Mouse (Mus musculus) ES-E14 (cell line): Measurements from ENCODE around the gene Eif4g3. TPM values are rescaled to one million over a fixed set of nuclear protein-coding genes. Genes with fewer than 3 reads are reported as not detected.
"Not testable (repeated sequence)": the region's sequence is repeated elsewhere in the genome, so short reads cannot be mapped to it uniquely, and the experiment has no call there.

Experiments used
- DNase-seq: peaks from one replicate; pipeline ENCODE4 v3.0.0-alpha.2; 2013; ENCODE audit warnings: low read depth, low spot score
- H3K27ac ChIP-seq: 2 replicates; pipeline ENCODE4 v1.5.1; 2012; ENCODE audit warnings: low read depth, mild to moderate bottlenecking, low read length, moderate library complexity, mixed read lengths; ENCODE audit not compliant: poor library complexity, insufficient read depth, severe bottlenecking
- H3K36me3 ChIP-seq: 2 replicates; pipeline ENCODE4 v1.6.1; 2012; ENCODE audit warnings: mild to moderate bottlenecking, low read length, moderate library complexity, mixed read lengths; ENCODE audit not compliant: control insufficient read depth, poor library complexity, insufficient read depth, severe bottlenecking
- H3K4me1 ChIP-seq, 2 experiments: fragments of 150-350 bp in 1 of 2; sonication (generic) in 1 of 2; 2 replicates each; pipeline ENCODE4 v1.6.1; 2012; ENCODE audit warnings: low read length in 2 of 2, mild to moderate bottlenecking in 1 of 2, mixed read lengths in 1 of 2; ENCODE audit not compliant: control insufficient read depth in 2 of 2, insufficient read depth in 2 of 2, poor library complexity in 1 of 2
- H3K4me3 ChIP-seq, 2 experiments: fragments of 150-350 bp in 1 of 2; sonication (generic) in 1 of 2; 2 replicates each; pipeline ENCODE4 v1.5.1; 2012; ENCODE audit warnings: low read length in 2 of 2, low read depth in 1 of 2, mild to moderate bottlenecking in 1 of 2, mixed read lengths in 1 of 2; ENCODE audit not compliant: insufficient read depth in 1 of 2, poor library complexity in 1 of 2, severe bottlenecking in 1 of 2
- H3K9ac ChIP-seq: 2 replicates; pipeline ENCODE4 v1.6.1; 2012; ENCODE audit warnings: low read depth, mild to moderate bottlenecking, low read length, mixed read lengths; ENCODE audit not compliant: poor library complexity, insufficient read depth, severe bottlenecking
- H3K9me3 ChIP-seq: fragments of 150-350 bp; sonication (generic); 2 replicates; pipeline ENCODE4 v1.6.1; 2012; ENCODE audit warnings: low read depth, mild to moderate bottlenecking, low read length; ENCODE audit not compliant: control insufficient read depth, insufficient read depth
- CHD2 ChIP-seq: IDR thresholded peaks from 2 replicates; pipeline ENCODE4 v1.6.1; 2014; ENCODE audit warnings: mild to moderate bottlenecking, low read depth, low read length, inconsistent platforms
- HCFC1 ChIP-seq: IDR thresholded peaks from 2 replicates; pipeline ENCODE4 v1.6.1; 2012; ENCODE audit warnings: low read length, inconsistent platforms, borderline replicate concordance; ENCODE audit not compliant: insufficient read depth
- MAFK ChIP-seq: IDR thresholded peaks from 2 replicates; pipeline ENCODE4 v1.6.1; 2014; ENCODE audit warnings: mild to moderate bottlenecking, low read depth, low read length, inconsistent platforms; ENCODE audit not compliant: insufficient read depth
- ZC3H11A ChIP-seq: IDR thresholded peaks from 2 replicates; pipeline ENCODE4 v1.6.1; 2012; ENCODE audit warnings: low read depth, mild to moderate bottlenecking, inconsistent platforms, low read length, borderline replicate concordance
- ZNF384 ChIP-seq: IDR thresholded peaks from 2 replicates; pipeline ENCODE4 v1.6.1; 2012; ENCODE audit warnings: low read depth, low read length, inconsistent platforms
- in situ Hi-C, 2 experiments: fragments of 600-800 bp; cut with MboI; formaldehyde crosslinking; loops; one replicate each; pipeline ENCODE4 v1.15.1; 2025; ENCODE audit warnings: low sequenced_read_pairs in 2 of 2, inconsistent platforms in 1 of 2; ENCODE audit not compliant: unreplicated experiment in 2 of 2
- total RNA-seq: library from RNA; depleted of rRNA; stranded (reverse); fragments of 300-350 nt; gene quantifications from 2 replicates; pipeline ENCODE4 v1.2.3, GENCODE M21; 2012

The Eif4g3 gene
- total RNA-seq, 1 experiment = 18.7 TPM

- no peaks in the 10 kb centered on the region for H3K9me3 ChIP-seq
- in situ Hi-C loops = no loop called here
- H3K4me3 ChIP-seq = no peak overlapping the region
- no peaks in the 10 kb centered on the region; a peak in 1 of 4 replicates for H3K4me1 ChIP-seq
- no peak overlapping the region for H3K9ac ChIP-seq
- TF ChIP-seq HCFC1 (no peak), ZC3H11A (no peak), CHD2 (no peak)
- no peak for DNase-seq
- peaks cover 4% of the 10 kb centered on the region; the same call in 1 of the 2 replicates for H3K36me3 ChIP-seq
- H3K27ac ChIP-seq = no peak overlapping the region
Observed at GRCm38 (mm10) chr4:138051488-138051887, 58.7 kb downstream of the Eif4g3 start.

GRCm38 (mm10) chr4:138056658-138057057 is 63.8 kb downstream of the Eif4g3 start:
- TF ChIP-seq CHD2 = no peak
- TF ChIP-seq HCFC1 = no peak
- TF ChIP-seq MAFK = no peak
- no peak for TF ChIP-seq ZNF384
- TF ChIP-seq ZC3H11A = no peak
- H3K36me3 ChIP-seq = peaks cover 6% of the 10 kb centered on the region; the same call in 1 of the 2 replicates
- H3K27ac ChIP-seq = no peak overlapping the region

GRCm38 (mm10) chr4:138057196-138057754 is 64.5 kb downstream of the Eif4g3 start:
- DNase-seq, in situ Hi-C loops, H3K9me3 ChIP-seq: not testable (repeated sequence)

More at GRCm38 (mm10) chr4:138056658-138057057, 63.8 kb downstream of the Eif4g3 start:
- in situ Hi-C loops = no loop called here
- Histone ChIP-seq H3K4me1 (no peaks in the 10 kb centered on the region), H3K4me3 (no peak overlapping the region), H3K9me3 (no peaks in the 10 kb centered on the region), H3K9ac (no peak overlapping the region)
- DNase-seq = no peak

GRCm38 (mm10) chr4:138061161-138061560 is 68.3 kb downstream of the Eif4g3 start:
- in situ Hi-C loops = no loop called here
- no peak overlapping the region for H3K9ac ChIP-seq
- no peak overlapping the region for H3K27ac ChIP-seq
- no peaks in the 10 kb centered on the region for H3K9me3 ChIP-seq
- no peaks in the 10 kb centered on the region for H3K4me1 ChIP-seq
- peaks cover 6% of the 10 kb centered on the region; the same call in 1 of the 2 replicates for H3K36me3 ChIP-seq
- no peak for DNase-seq
- TF ChIP-seq CHD2 (no peak), ZNF384 (no peak), MAFK (no peak), HCFC1 (no peak), ZC3H11A (no peak)
- no peak overlapping the region for H3K4me3 ChIP-seq

More at GRCm38 (mm10) chr4:138057196-138057754, 64.5 kb downstream of the Eif4g3 start:
- H3K4me1 ChIP-seq, H3K27ac ChIP-seq, H3K36me3 ChIP-seq, H3K9ac ChIP-seq, H3K4me3 ChIP-seq: not testable (repeated sequence)

GRCm38 (mm10) chr4:138063372-138064265 is 70.8 kb downstream of the Eif4g3 start:
- no peaks in the 10 kb centered on the region for H3K9me3 ChIP-seq
- H3K36me3 ChIP-seq = peaks cover 6% of the 10 kb centered on the region; the same call in 1 of the 2 replicates
- TF ChIP-seq CHD2 (no peak), ZC3H11A (no peak), ZNF384 (no peak), HCFC1 (no peak), MAFK (no peak)
- H3K4me1 ChIP-seq = no peaks in the 10 kb centered on the region
- no peak overlapping the region for H3K27ac ChIP-seq
- no peak for DNase-seq
- no peak overlapping the region for H3K4me3 ChIP-seq
- in situ Hi-C loops = no loop called here
- H3K9ac ChIP-seq = no peak overlapping the region
